Mouse (Mus musculus) limb, embryonic 14.5 days (tissue): ENCODE measurements around the gene Macrod2. TPM values are rescaled to one million over a fixed set of nuclear protein-coding genes. Genes with fewer than 3 reads are reported as not detected.

ENCODE experiments used
- ATAC-seq: fragments of 200-750 bp; cut with Nextera tagmentation; 2 replicates; pipeline ENCODE4 v1.8.0; 2017; ENCODE audit warnings: low read depth, moderate number of reproducible peaks, moderate TSS enrichment; ENCODE audit not compliant: low FRiP score
- DNase-seq: peaks from one replicate; pipeline ENCODE4 v3.0.0-alpha.2; 2015; ENCODE audit warnings: low spot score
- H3K27ac ChIP-seq: fragments of 300-500 bp; sonication (generic); replicated peaks from 2 replicates; pipeline ENCODE4 v1.5.1; 2014; ENCODE audit warnings: low read depth, mild to moderate bottlenecking, low read length, moderate library complexity, mixed read lengths
- H3K27me3 ChIP-seq: fragments of 300-500 bp; sonication (generic); 2 replicates; pipeline ENCODE4 v1.6.1; 2014; ENCODE audit warnings: low read length, mixed read lengths; ENCODE audit not compliant: control insufficient read depth, insufficient read depth
- H3K36me3 ChIP-seq: fragments of 300-500 bp; sonication (generic); 2 replicates; pipeline ENCODE4 v1.6.1; 2014; ENCODE audit warnings: mild to moderate bottlenecking, low read length, moderate library complexity, mixed read lengths; ENCODE audit not compliant: control insufficient read depth, insufficient read depth
- H3K4me1 ChIP-seq: fragments of 300-500 bp; sonication (generic); 2 replicates; pipeline ENCODE4 v1.6.1; 2014; ENCODE audit warnings: antibody characterized with exemption, low read length, mixed read lengths; ENCODE audit not compliant: control insufficient read depth, insufficient read depth
- H3K4me2 ChIP-seq: fragments of 300-500 bp; sonication (generic); replicated peaks from 2 replicates; pipeline ENCODE4 v1.6.1; 2014; ENCODE audit warnings: low read depth, mild to moderate bottlenecking, low read length, moderate library complexity; ENCODE audit not compliant: severe bottlenecking
- H3K4me3 ChIP-seq: fragments of 300-500 bp; sonication (generic); replicated peaks from 2 replicates; pipeline ENCODE4 v1.5.1; 2014; ENCODE audit warnings: low read length
- H3K9ac ChIP-seq: fragments of 300-500 bp; sonication (generic); 2 replicates; pipeline ENCODE4 v1.6.1; 2014; ENCODE audit warnings: mild to moderate bottlenecking, low read depth, low read length, moderate library complexity; ENCODE audit not compliant: severe bottlenecking
- H3K9me3 ChIP-seq: fragments of 300-500 bp; sonication (generic); 2 replicates; pipeline ENCODE4 v1.6.1; 2016; ENCODE audit warnings: low read length; ENCODE audit not compliant: control insufficient read depth
- POLR2A ChIP-seq: fragments of 200-500 bp; IDR thresholded peaks from 2 replicates; pipeline ENCODE4 v1.8.0; 2012; ENCODE audit warnings: inconsistent platforms, mild to moderate bottlenecking, moderate library complexity, borderline replicate concordance; ENCODE audit not compliant: insufficient read depth, insufficient read length; ENCODE audit errors: extremely low read depth
- WGBS: fragments of 180-500 bp; shearing (Covaris S2); extraction: QIAGEN DNeasy Blood & Tissue Kit; methylation state at CpG from one replicate; pipeline ENCODE4 v1.1.7; 2014; 5-methylcytosine and 5-hydroxymethylcytosine counted together
- polyA plus RNA-seq, 2 experiments: library from polyadenylated mRNA; depleted of rRNA in 1 of 2; stranded (reverse) in 1 of 2; unstranded in 1 of 2; fragments of >200 nt; fragmentation: Nextera tagmentation in 1 of 2; extraction: Ambion mirVana in 1 of 2; gene quantifications; 2 replicates each; pipeline versions ENCODE4 v1.2.1 to v1.2.3; 2012 to 2014

Macrod2 gene
- polyA plus RNA-seq, 2 experiments = 8.5 to 24.5 TPM

DNA sequence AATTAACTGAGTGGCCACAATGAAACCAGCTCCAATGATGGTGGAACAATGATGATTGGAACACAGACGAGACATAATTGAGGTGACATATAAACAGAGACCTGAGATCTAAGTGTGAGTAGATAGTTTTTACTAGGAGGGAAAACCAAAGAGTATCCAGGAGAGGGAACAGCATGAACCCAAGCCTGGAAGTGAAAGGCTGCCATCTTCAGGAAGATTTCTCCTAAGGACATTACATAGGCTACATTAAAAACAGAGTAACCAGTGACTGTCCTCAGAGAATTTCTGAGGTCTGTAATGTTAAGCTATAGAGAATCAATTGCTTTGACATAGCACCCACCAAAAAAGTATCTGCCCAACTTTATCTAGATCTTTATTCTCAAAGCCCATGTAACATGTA is 999.7 kb downstream of the Macrod2 start:
- Histone ChIP-seq H3K4me1 (peaks cover 7% of the 10 kb centered on the region), H3K9ac (no peak overlapping the region), H3K36me3 (no peaks in the 10 kb centered on the region), H3K9me3 (no peaks in the 10 kb centered on the region), H3K27ac (no peak overlapping the region), H3K27me3 (no peaks in the 10 kb centered on the region), H3K4me2 (no peak overlapping the region), H3K4me3 (no peak overlapping the region)
- TF ChIP-seq POLR2A = no peak
- DNase-seq (no peak), ATAC-seq (no peak)
- 66% methylated on average over 1 of the region's 1 CpGs for WGBS

- no peaks in the 10 kb centered on the region for H3K9me3 ChIP-seq
- no peak for DNase-seq
- no peak overlapping the region for H3K9ac ChIP-seq
- no peaks in the 10 kb centered on the region for H3K4me1 ChIP-seq
- no peaks in the 10 kb centered on the region for H3K27me3 ChIP-seq
- 28% methylated on average over 2 of the region's 2 CpGs for WGBS
- no peaks in the 10 kb centered on the region for H3K36me3 ChIP-seq
- ATAC-seq = no peak
- H3K27ac ChIP-seq = no peak overlapping the region
- no peak for TF ChIP-seq POLR2A
- no peak overlapping the region for H3K4me2 ChIP-seq
- H3K4me3 ChIP-seq = no peak overlapping the region
Observed at GRCm38 (mm10) chr2:141408766-141409165, 1013.7 kb downstream of the Macrod2 start.

DNA sequence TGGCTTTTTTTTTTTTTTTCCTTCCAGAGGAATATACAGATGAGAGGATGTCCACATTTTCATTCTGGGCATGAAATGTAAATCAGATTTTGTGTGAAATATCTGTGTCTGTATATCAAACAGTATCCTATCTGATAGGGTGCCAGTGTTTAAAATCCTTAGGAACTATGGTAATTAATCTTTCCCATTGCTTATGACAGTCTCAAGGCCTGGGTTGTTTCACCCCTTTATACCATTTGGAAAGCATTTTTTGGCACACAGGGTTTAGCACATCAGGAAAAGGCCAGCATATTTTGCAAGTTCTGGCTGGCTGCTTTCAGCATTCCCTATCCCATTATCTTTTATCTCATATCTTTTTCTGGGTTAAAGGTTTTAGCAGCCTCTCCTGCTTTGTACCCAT is 1021.3 kb downstream of the Macrod2 start:
- no peak overlapping the region for H3K9ac ChIP-seq
- H3K4me2 ChIP-seq = no peak overlapping the region
- H3K27ac ChIP-seq = no peak overlapping the region
- no peaks in the 10 kb centered on the region for H3K27me3 ChIP-seq
- no peaks in the 10 kb centered on the region for H3K36me3 ChIP-seq
- ATAC-seq = no peak
- DNase-seq = no peak
- no peaks in the 10 kb centered on the region for H3K4me1 ChIP-seq
- no peak overlapping the region for H3K4me3 ChIP-seq
- no peak for TF ChIP-seq POLR2A
- no peaks in the 10 kb centered on the region for H3K9me3 ChIP-seq

DNA sequence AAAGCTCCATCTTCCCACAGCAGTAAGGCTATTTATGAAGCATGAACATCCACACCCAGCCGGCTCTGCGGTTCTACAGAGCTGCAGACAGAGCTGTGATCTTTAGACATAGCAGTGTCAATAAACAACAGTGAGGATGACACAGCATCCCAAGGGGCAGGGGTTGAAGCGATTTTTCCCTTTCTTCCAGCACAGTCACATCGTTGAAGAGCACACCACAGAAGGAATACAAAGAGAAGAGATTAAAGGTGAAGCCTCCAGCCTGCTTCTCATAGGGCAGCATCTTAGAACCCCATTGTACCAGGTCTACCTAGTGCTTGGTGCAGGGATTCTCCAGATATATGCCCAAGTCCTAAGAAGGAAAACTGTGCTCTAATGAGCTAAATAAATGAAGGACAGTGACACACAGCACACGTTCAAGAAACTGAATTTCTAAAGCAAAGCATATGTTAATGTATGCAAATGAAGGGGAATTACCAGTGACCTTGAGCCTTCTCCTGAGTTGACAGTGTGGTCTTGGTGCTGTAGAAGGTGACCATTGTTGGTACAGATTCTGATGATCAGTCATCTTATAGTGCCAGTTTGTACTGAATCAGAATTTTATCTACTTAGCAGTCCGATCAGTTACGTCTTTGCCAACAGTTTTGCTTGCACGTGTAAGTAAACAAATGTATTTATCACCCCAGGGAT is 1021.9 kb downstream of the Macrod2 start:
- no peak for TF ChIP-seq POLR2A
- DNase-seq (no peak), ATAC-seq (no peak)
- no peaks in the 10 kb centered on the region for H3K27me3 ChIP-seq
- H3K4me3 ChIP-seq = no peak overlapping the region
- H3K9ac ChIP-seq = no peak overlapping the region
- WGBS = 61% methylated on average over 8 of the region's 8 CpGs
- H3K4me2 ChIP-seq = no peak overlapping the region
- no peak overlapping the region for H3K27ac ChIP-seq
- H3K36me3 ChIP-seq = no peaks in the 10 kb centered on the region
- H3K4me1 ChIP-seq = no peaks in the 10 kb centered on the region
- H3K9me3 ChIP-seq = no peaks in the 10 kb centered on the region

GRCm38 (mm10) chr2:141419806-141420205 is 1024.7 kb downstream of the Macrod2 start:
- Histone ChIP-seq H3K27me3 (no peaks in the 10 kb centered on the region), H3K4me1 (no peaks in the 10 kb centered on the region), H3K4me2 (no peak overlapping the region), H3K4me3 (no peak overlapping the region), H3K27ac (no peak overlapping the region), H3K9me3 (no peaks in the 10 kb centered on the region), H3K9ac (no peak overlapping the region), H3K36me3 (no peaks in the 10 kb centered on the region)
- ATAC-seq (no peak), DNase-seq (peak; percentile 9)
- no peak for TF ChIP-seq POLR2A
- 16% methylated on average over 1 of the region's 1 CpGs for WGBS
